Mouse (Mus musculus): Measurements from ENCODE around the gene Sar1b. TPM values are rescaled to one million over a fixed set of nuclear protein-coding genes. Genes with fewer than 3 reads are reported as not detected.

The Sar1b gene
- total and polyA plus RNA-seq, 3 experiments = 104 to 124 TPM; not detected in 1

DNA sequence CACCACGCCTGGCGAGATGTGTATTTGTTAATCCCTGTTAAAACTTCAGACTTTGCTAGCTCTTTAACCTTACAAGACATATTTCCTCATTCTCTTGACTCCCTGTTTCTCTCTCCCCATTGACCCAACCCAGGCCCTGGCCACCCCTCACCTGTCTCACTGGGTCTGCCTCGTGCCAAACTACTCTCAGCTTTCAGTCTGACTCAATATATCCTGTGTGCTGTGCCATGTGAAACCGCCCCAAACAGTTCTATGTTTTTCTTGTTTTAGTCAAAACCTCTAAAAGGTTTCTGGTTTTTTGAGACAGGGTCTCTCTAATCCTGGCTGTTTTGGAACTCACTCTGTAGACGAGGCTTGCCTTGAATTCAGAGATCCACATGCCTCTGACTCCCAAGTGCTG lies 2.2 kb upstream of the Sar1b start:
- Histone ChIP-seq H3K4me1 (ENCODE audit: control insufficient read depth in 1 of 2, insufficient read depth in 2 of 2, low read length in 2 of 2) (peaks cover 8 to 26% of the 10 kb centered on the region in 2 experiments), H3K79me2 (ENCODE audit: control insufficient read depth, insufficient read depth, low read length, poor library complexity) (peaks cover 27% of the 10 kb centered on the region), H3K27ac (ENCODE audit: control insufficient read depth, low read depth, low read length) (no peak overlapping the region), H3K27me3 (ENCODE audit: control insufficient read depth in 1 of 2, insufficient read depth in 2 of 2, low read length in 2 of 2) (no peaks in the 10 kb centered on the region), H3K4me3 (ENCODE audit: control insufficient read depth in 1 of 2, insufficient read depth in 1 of 2, low read depth in 2 of 2, low read length in 2 of 2) (no peak overlapping the region), H3K9me3 (replicated peaks; ENCODE audit: insufficient read depth, low read length) (no peaks in the 10 kb centered on the region), H3K36me3 (ENCODE audit: control insufficient read depth in 1 of 2, insufficient read depth in 2 of 2, low read length in 2 of 2) (peaks cover 0 to 30% of the 10 kb centered on the region in 2 experiments; a peak in 2 of 4 replicates), H3K9ac (ENCODE audit: control insufficient read depth, low read depth, low read length, poor library complexity, severe bottlenecking) (no peak overlapping the region)
- DNase-seq (ENCODE audit: low read depth, low spot score) = no peak
- no peak for TF ChIP-seq TBP (IDR thresholded peaks at IDR 0.05; ENCODE audit: low read depth, low read length)
- no peak for TF ChIP-seq GATA1 (IDR thresholded peaks at IDR 0.05; ENCODE audit: low read depth, low read length)
- TF ChIP-seq GABPA (IDR thresholded peaks at IDR 0.05; ENCODE audit: low read depth, low read length) = no peak
- no peak for TF ChIP-seq NRF1 (IDR thresholded peaks at IDR 0.05; ENCODE audit: insufficient read depth, low read depth, low read length, poor library complexity, severe bottlenecking)
- no peak for TF ChIP-seq POLR2AphosphoS5 (IDR thresholded peaks at IDR 0.05; ENCODE audit: borderline replicate concordance, low read depth, low read length)
- TF ChIP-seq MEF2A (IDR thresholded peaks at IDR 0.05; ENCODE audit: extremely low read depth, insufficient replicate concordance, low read depth, low read length, poor library complexity, severe bottlenecking) = no peak
- TF ChIP-seq RCOR1 (IDR thresholded peaks at IDR 0.05; ENCODE audit: low read depth, low read length) = no peak
- no peak for TF ChIP-seq USF2 (IDR thresholded peaks at IDR 0.05; ENCODE audit: borderline replicate concordance in 1 of 2, insufficient read depth in 1 of 2, low read depth in 1 of 2, low read length in 2 of 2)
- no peak for TF ChIP-seq CHD2 (IDR thresholded peaks at IDR 0.05; ENCODE audit: low read length)
- TF ChIP-seq JUND (IDR thresholded peaks at IDR 0.05; ENCODE audit: low read depth, low read length) = no peak
- no peak for TF ChIP-seq CHD1 (IDR thresholded peaks at IDR 0.05; ENCODE audit: low read depth, low read length)
- no peak for TF ChIP-seq MYB (IDR thresholded peaks at IDR 0.05; ENCODE audit: low read depth, low read length)
- TF ChIP-seq UBTF (IDR thresholded peaks at IDR 0.05; ENCODE audit: borderline replicate concordance, insufficient read depth, low read depth, low read length) = no peak
- TF ChIP-seq ZC3H11A (IDR thresholded peaks at IDR 0.05; ENCODE audit: low read depth, low read length) = no peak
- no peak for TF ChIP-seq MAX (IDR thresholded peaks at IDR 0.05; ENCODE audit: low read length)
- TF ChIP-seq NELFE (IDR thresholded peaks at IDR 0.05; ENCODE audit: low read depth, low read length) = no peak
- TF ChIP-seq POLR2AphosphoS2 (IDR thresholded peaks at IDR 0.05; ENCODE audit: low read length) = no peak
- no peak for TF ChIP-seq HCFC1 (IDR thresholded peaks at IDR 0.05; ENCODE audit: low read depth, low read length)
- no peak for TF ChIP-seq MYC (IDR thresholded peaks at IDR 0.05; ENCODE audit: low read depth, low read length)
- no peak for TF ChIP-seq TCF12 (IDR thresholded peaks at IDR 0.05; ENCODE audit: low read depth, low read length)

DNA sequence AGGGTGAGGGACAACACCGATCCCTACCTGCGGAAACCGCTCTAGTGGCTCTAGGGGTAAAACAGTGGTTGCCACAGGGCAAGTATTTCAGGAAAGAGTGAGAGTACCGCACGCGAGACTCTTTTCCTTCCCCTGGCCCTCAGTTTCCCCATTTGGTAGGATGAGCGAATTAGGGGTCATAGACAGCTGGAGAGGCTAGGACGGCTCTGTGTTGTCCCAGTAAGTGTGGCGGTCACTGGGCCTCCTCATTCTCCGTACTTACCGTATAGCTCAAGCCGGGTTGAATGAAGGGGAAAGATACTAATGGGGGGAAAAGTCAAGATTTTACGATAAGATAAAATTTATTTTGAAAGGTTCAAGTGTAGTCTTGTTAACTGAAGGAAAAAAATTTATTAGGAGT lies 468 bp downstream of the Sar1b start:
- Histone ChIP-seq H3K27me3 (ENCODE audit: control insufficient read depth in 1 of 2, insufficient read depth in 2 of 2, low read length in 2 of 2) (no peaks in the 10 kb centered on the region), H3K4me3 (ENCODE audit: control insufficient read depth in 1 of 2, insufficient read depth in 1 of 2, low read depth in 2 of 2, low read length in 2 of 2) (peak overlapping the region; percentile 82 to 83), H3K9ac (ENCODE audit: control insufficient read depth, low read depth, low read length, poor library complexity, severe bottlenecking) (peak overlapping the region; percentile 82), H3K79me2 (ENCODE audit: control insufficient read depth, insufficient read depth, low read length, poor library complexity) (peaks cover 44% of the 10 kb centered on the region), H3K9me3 (replicated peaks; ENCODE audit: insufficient read depth, low read length) (no peaks in the 10 kb centered on the region), H3K27ac (ENCODE audit: control insufficient read depth, low read depth, low read length) (no peak overlapping the region), H3K36me3 (ENCODE audit: control insufficient read depth in 1 of 2, insufficient read depth in 2 of 2, low read length in 2 of 2) (peaks cover 0 to 22% of the 10 kb centered on the region in 2 experiments; a peak in 2 of 4 replicates), H3K4me1 (ENCODE audit: control insufficient read depth in 1 of 2, insufficient read depth in 2 of 2, low read length in 2 of 2) (peaks cover 5 to 16% of the 10 kb centered on the region in 2 experiments)
- TF ChIP-seq ETS1 (IDR thresholded peaks at IDR 0.05; ENCODE audit: low read depth, low read length) (no peak), ZMIZ1 (IDR thresholded peaks at IDR 0.05; ENCODE audit: low read depth, low read length) (no peak), POLR2A (IDR thresholded peaks at IDR 0.05; ENCODE audit: control insufficient read depth in 1 of 2, insufficient read depth in 1 of 2, low read depth in 1 of 2, low read length in 2 of 2, poor library complexity in 1 of 2) (0 out of 4 replicates have a peak, but pooled peaks of 1 of the 2 experiments have one; percentile 10), MEF2A (IDR thresholded peaks at IDR 0.05; ENCODE audit: extremely low read depth, insufficient replicate concordance, low read depth, low read length, poor library complexity, severe bottlenecking) (no peak)
- no peak for DNase-seq (ENCODE audit: low read depth, low spot score)

Data from MEL (cell line).